Comparison of ENCODE assay signal across 8 mouse cellular contexts in the genomic region with DNA sequence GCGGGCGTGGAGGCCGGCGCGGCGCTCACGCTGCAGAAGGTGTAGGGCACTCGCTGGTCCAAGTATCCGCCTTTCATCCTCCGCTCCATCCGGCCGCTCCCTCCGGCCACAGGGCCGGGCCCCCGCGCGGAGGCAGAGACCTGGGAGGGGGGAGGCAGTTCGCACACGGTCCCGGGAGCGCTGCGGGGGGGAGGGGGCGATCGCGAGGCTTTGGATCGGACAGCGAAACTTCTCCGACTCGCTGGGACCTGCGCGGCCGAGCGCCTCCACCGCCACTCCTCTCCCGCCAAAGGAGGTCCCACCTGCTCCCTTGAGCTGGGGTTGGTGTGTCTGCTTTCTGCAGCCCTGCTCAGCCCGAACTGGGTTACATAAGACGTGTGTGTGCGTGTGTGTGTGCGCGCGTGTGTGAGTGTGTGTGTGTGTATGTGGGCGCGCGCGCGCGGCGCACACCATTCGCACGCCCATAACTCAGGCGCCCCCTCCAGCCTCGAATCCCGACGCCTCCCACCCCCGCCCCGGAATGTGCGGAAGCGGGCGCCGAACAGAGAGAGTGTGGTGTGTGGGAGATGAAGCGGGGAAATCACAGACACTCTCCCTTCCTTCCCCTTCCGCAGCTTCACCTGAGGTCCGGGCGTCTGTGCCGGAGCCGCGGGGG. TPM values are rescaled to one million over a fixed set of nuclear protein-coding genes. Genes with fewer than 3 reads are reported as not detected.
DNase-seq lines count a peak whose midpoint lies in the region; ATAC-seq and TF ChIP-seq lines count a peak whose summit lies in the region.

No protein-coding gene starts in this region.

- H3K9me3 ChIP-seq in embryonic facial prominence, embryonic 13.5 days = no peaks in the 10 kb centered on the region
- H3K9me3 ChIP-seq in hindbrain, embryonic 15.5 days = no peaks in the 10 kb centered on the region
- no peaks in the 10 kb centered on the region for H3K9me3 ChIP-seq in liver, embryonic 13.5 days (replicated peaks)

- peak overlapping the region; percentile 58 for H3K4me3 ChIP-seq in embryonic facial prominence, embryonic 13.5 days
- H3K4me3 ChIP-seq in hindbrain, embryonic 15.5 days = peak overlapping the region; percentile 50
- peak overlapping the region; percentile 57 for H3K4me3 ChIP-seq in liver, embryonic 13.5 days (replicated peaks)
- peak overlapping the region; percentile 54 for H3K4me3 ChIP-seq in olfactory bulb, adult 2 months (ENCODE audit: insufficient read depth, low read depth, low read length)

- 0% methylated on average over 67 of the region's 67 CpGs for WGBS in embryonic facial prominence, embryonic 13.5 days
- 0% methylated on average over 59 of the region's 67 CpGs for WGBS in hindbrain, embryonic 15.5 days
- under 1% methylated on average over 55 of the region's 67 CpGs for WGBS in liver, embryonic 13.5 days (ENCODE audit: insufficient replicate concordance)
- under 1% methylated on average over 59 of the region's 67 CpGs for WGBS in olfactory bulb, adult 2 months

- peaks cover 70% of the 10 kb centered on the region for H3K27me3 ChIP-seq in embryonic facial prominence, embryonic 13.5 days
- peaks cover 84% of the 10 kb centered on the region for H3K27me3 ChIP-seq in hindbrain, embryonic 15.5 days
- H3K27me3 ChIP-seq in liver, embryonic 13.5 days = peaks cover 88% of the 10 kb centered on the region

- peak overlapping the region; percentile 98 for H3K4me2 ChIP-seq in embryonic facial prominence, embryonic 13.5 days
- peak overlapping the region; percentile 91 for H3K4me2 ChIP-seq in hindbrain, embryonic 15.5 days
- H3K4me2 ChIP-seq in liver, embryonic 13.5 days = peak overlapping the region; percentile 77

- peaks cover 27% of the 10 kb centered on the region for H3K4me1 ChIP-seq in embryonic facial prominence, embryonic 13.5 days
- H3K4me1 ChIP-seq in hindbrain, embryonic 15.5 days (replicated peaks) = peaks cover 21% of the 10 kb centered on the region
- peaks cover 20% of the 10 kb centered on the region for H3K4me1 ChIP-seq in liver, embryonic 13.5 days (replicated peaks)
- peaks cover 35% of the 10 kb centered on the region for H3K4me1 ChIP-seq in olfactory bulb, adult 2 months (ENCODE audit: control insufficient read depth, insufficient read depth, low read length)

- peak overlapping the region; percentile 83 for H3K27ac ChIP-seq in embryonic facial prominence, embryonic 13.5 days
- peak overlapping the region; percentile 66 for H3K27ac ChIP-seq in hindbrain, embryonic 15.5 days (replicated peaks)
- no peak overlapping the region for H3K27ac ChIP-seq in liver, embryonic 13.5 days
- no peak overlapping the region for H3K27ac ChIP-seq in olfactory bulb, adult 2 months (ENCODE audit: insufficient read depth, low read depth, low read length)

- H3K36me3 ChIP-seq in embryonic facial prominence, embryonic 13.5 days = no peaks in the 10 kb centered on the region
- no peaks in the 10 kb centered on the region for H3K36me3 ChIP-seq in hindbrain, embryonic 15.5 days
- no peaks in the 10 kb centered on the region for H3K36me3 ChIP-seq in liver, embryonic 13.5 days

- no peak for TF ChIP-seq POLR2A in olfactory bulb, adult 2 months (IDR thresholded peaks at IDR 0.05; ENCODE audit: insufficient read depth, low read depth, low read length)

- ATAC-seq in embryonic facial prominence, embryonic 13.5 days (ENCODE audit: insufficient number of reproducible peaks, insufficient read depth, low FRiP score, low TSS enrichment, low read depth) = peak; percentile 64
- ATAC-seq in hindbrain, embryonic 15.5 days (ENCODE audit: low FRiP score, low read depth) = peak; percentile 80
- ATAC-seq in liver, embryonic 13.5 days (ENCODE audit: low read depth) = peak; percentile 27

- H3K9ac ChIP-seq in embryonic facial prominence, embryonic 13.5 days = peak overlapping the region; percentile 71
- H3K9ac ChIP-seq in hindbrain, embryonic 15.5 days = peak overlapping the region; percentile 49
- H3K9ac ChIP-seq in liver, embryonic 13.5 days = peak overlapping the region; percentile 33

- TF ChIP-seq CTCF in olfactory bulb, adult 2 months (IDR thresholded peaks at IDR 0.05; ENCODE audit: insufficient read depth, low read depth, low read length) = no peak

- peak; percentile 27 for DNase-seq in layer of hippocampus, adult 11-12 months (ENCODE audit: low spot score)
- no peak for DNase-seq in layer of hippocampus, adult 9-10 months (ENCODE audit: low spot score)
- DNase-seq in adrenal gland, postnatal 10 days = peak; percentile 42
- DNase-seq in liver, embryonic 13.5 days = no peak
- no peak for DNase-seq in spleen, postnatal 36 days (ENCODE audit: low spot score in 2 of 2)

RNA-seq across cellular contexts. Expression of a gene that starts 0.6 kb away (rescaled TPM):
- total RNA-seq in adrenal gland, postnatal 10 days (2021) = 1 to 10 TPM; 3.2 to 3.9 TPM
- polyA plus RNA-seq in embryonic facial prominence, embryonic 13.5 days (2015; fragmentation: Nextera tagmentation; extraction: Ambion mirVana) = 11.1 and 13.2 TPM in 2 replicates
- polyA plus RNA-seq in hindbrain, embryonic 15.5 days (2015; fragmentation: Nextera tagmentation; extraction: Ambion mirVana) = 14.4 and 21.3 TPM in 2 replicates
- polyA plus RNA-seq in liver, embryonic 13.5 days (2015; fragmentation: Nextera tagmentation; extraction: Ambion mirVana) = 0.40 and 0.50 TPM in 2 replicates
- not detected in 2 replicates for polyA plus RNA-seq in olfactory bulb, adult 2 months (2012; ENCODE audit: insufficient read depth, insufficient read length, low replicate concordance, missing spikeins)

RNA-seq across cellular contexts. Expression of a gene that starts 51.9 kb away (rescaled TPM):
- total RNA-seq in adrenal gland, postnatal 10 days (2021) = 10 to 100 TPM; 23.6 to 24.4 TPM
- polyA plus RNA-seq in embryonic facial prominence, embryonic 13.5 days (2015; fragmentation: Nextera tagmentation; extraction: Ambion mirVana) = 45.0 and 49.0 TPM in 2 replicates
- polyA plus RNA-seq in hindbrain, embryonic 15.5 days (2015; fragmentation: Nextera tagmentation; extraction: Ambion mirVana) = 28.8 and 29.2 TPM in 2 replicates
- polyA plus RNA-seq in liver, embryonic 13.5 days (2015; fragmentation: Nextera tagmentation; extraction: Ambion mirVana) = 19.0 and 20.5 TPM in 2 replicates
- not detected in 2 replicates for polyA plus RNA-seq in olfactory bulb, adult 2 months (2012; ENCODE audit: insufficient read depth, insufficient read length, low replicate concordance, missing spikeins)

Comparison
In these comparisons a context has a peak if more than half of its experiments do, and no peak if none do; other contexts are left out.
1. DNase-seq: peak in layer of hippocampus, adult 11-12 months (single experiment) and adrenal gland, postnatal 10 days (single experiment); none in layer of hippocampus, adult 9-10 months (single experiment), liver, embryonic 13.5 days (single experiment) and spleen, postnatal 36 days (0 of 2).
2. ATAC-seq: peak in every context shown above with its lines; median percentile 80 in hindbrain, embryonic 15.5 days; 64 in embryonic facial prominence, embryonic 13.5 days; 27 in liver, embryonic 13.5 days.
3. H3K27ac ChIP-seq: peak in embryonic facial prominence, embryonic 13.5 days (single experiment) and hindbrain, embryonic 15.5 days (single experiment); none in liver, embryonic 13.5 days (single experiment) and olfactory bulb, adult 2 months (single experiment).
4. Peak in every context shown above with its lines, with median percentiles within 50 percentile points of each other: H3K4me2 ChIP-seq, H3K4me3 ChIP-seq and H3K9ac ChIP-seq.